In the genomic region with DNA sequence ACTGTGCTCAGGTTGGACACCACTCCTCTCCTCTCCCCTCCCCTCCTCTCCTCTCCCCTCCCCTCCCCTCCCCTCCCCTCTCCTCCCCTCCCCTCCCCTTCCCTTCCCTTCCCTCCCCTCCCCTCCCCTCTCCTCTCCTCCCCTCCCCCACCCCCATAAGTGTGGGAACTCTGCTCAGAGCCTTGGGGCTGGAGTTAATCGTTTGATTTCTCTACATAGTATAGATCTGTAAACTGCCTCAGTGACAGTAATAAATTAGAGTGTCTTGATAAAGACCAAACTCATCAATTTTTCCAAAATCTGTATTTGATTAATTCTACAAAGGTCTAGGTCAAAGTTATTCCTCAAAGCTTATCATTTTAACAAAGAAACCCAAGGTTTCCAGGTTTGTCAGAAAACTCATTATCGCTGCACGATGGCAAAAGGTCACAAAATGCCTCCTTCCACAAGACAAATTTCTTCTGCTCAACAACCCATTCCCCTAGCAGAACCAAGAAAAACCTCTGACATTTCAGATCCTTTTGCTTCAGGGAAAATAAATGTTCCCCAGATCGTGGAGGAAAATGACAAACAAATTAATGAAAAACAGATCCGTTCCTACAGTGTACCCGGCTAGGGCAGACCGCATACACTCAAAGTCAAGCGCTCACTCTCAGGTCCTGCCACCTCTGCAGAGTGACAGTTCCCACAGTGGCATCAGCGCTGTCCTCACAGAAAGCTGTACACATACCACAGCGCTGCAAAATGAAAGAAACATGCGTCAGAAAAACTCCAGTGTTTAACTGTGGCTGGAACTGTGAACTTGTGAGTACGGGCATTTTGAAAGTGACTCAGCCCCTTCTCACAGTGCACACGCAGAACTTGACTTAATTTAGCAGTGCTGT, we compare ENCODE assay signal across 9 mouse cellular contexts.
DNase-seq lines count a peak whose midpoint lies in the region; ATAC-seq and TF ChIP-seq lines count a peak whose summit lies in the region.
"Had no signal": no experiment of that assay in that cellular context is flagged by ENCODE, and none has a peak within 500 bp of the region (broad histone marks: within the 10 kb centered on the region; RNA-seq: fewer than 3 reads in every experiment).

No protein-coding gene starts in this region.

- WGBS in hindbrain, embryonic 15.5 days: 51% methylated on average over 13 of the region's 13 CpGs
- WGBS in stomach, embryonic 16.5 days: 27% methylated on average over 13 of the region's 13 CpGs

- no peak overlapping the region for H3K9ac ChIP-seq in hindbrain, embryonic 15.5 days
- peak overlapping the region; percentile 46; the same call in 1 of the 2 replicates for H3K9ac ChIP-seq in stomach, embryonic 16.5 days (ENCODE audit: low read length)
- H3K9ac ChIP-seq: intestine, embryonic 15.5 days had no signal

- 0 out of 2 replicates have a peak, but pooled peaks cover 9% of the 10 kb centered on the region for H3K4me1 ChIP-seq in hindbrain, embryonic 15.5 days (replicated peaks)
- 0 out of 2 replicates have a peak, but pooled peaks cover 7% of the 10 kb centered on the region for H3K4me1 ChIP-seq in stomach, embryonic 16.5 days (ENCODE audit: control insufficient read depth, insufficient read depth, low read length)
- H3K4me1 ChIP-seq: intestine, embryonic 15.5 days had no signal

- H3K36me3 ChIP-seq in hindbrain, embryonic 15.5 days: no peaks in the 10 kb centered on the region
- H3K36me3 ChIP-seq in stomach, embryonic 16.5 days (ENCODE audit: control insufficient read depth, insufficient read depth, low read length): no peaks in the 10 kb centered on the region
- H3K36me3 ChIP-seq: intestine, embryonic 15.5 days had no signal

- no peaks in the 10 kb centered on the region for H3K9me3 ChIP-seq in hindbrain, embryonic 15.5 days
- H3K9me3 ChIP-seq in stomach, embryonic 16.5 days (replicated peaks; ENCODE audit: control insufficient read depth, low read length): no peaks in the 10 kb centered on the region
- H3K9me3 ChIP-seq: intestine, embryonic 15.5 days had no signal

- TF ChIP-seq CTCF in left cerebral cortex, adult 2 months (IDR thresholded peaks at IDR 0.05): no peak

- intact Hi-C loops in left cerebral cortex, adult 2 months (cut with DNase I): no loop called here

- H3K27ac ChIP-seq in hindbrain, embryonic 15.5 days (replicated peaks): peak overlapping the region; percentile 30; the same call in 1 of the 2 replicates
- H3K27ac ChIP-seq in stomach, embryonic 16.5 days (ENCODE audit: low read length): no peak overlapping the region
- H3K27ac ChIP-seq in left cerebral cortex, adult 2 months: no peak overlapping the region
- H3K27ac ChIP-seq: intestine, embryonic 15.5 days had no signal

- peak; percentile 21 to 35 for DNase-seq in adrenal gland, postnatal 36 days
- no peak for DNase-seq in adrenal gland, postnatal 25 days
- DNase-seq in right cerebral cortex, adult 18-20 months: peak; percentile 25
- DNase-seq in right cerebral cortex, postnatal 14 days: no peak
- no peak for DNase-seq in left cerebral cortex, adult 2 months (ENCODE audit: extremely low spot score in 1 of 2, low spot score in 2 of 2)
- DNase-seq in kidney, postnatal 10 days: no peak

- no peak overlapping the region for H3K4me2 ChIP-seq in hindbrain, embryonic 15.5 days
- peak overlapping the region; percentile 42 for H3K4me2 ChIP-seq in stomach, embryonic 16.5 days (ENCODE audit: low read depth, low read length)
- H3K4me2 ChIP-seq: intestine, embryonic 15.5 days had no signal

- no peaks in the 10 kb centered on the region for H3K27me3 ChIP-seq in hindbrain, embryonic 15.5 days
- no peaks in the 10 kb centered on the region for H3K27me3 ChIP-seq in stomach, embryonic 16.5 days (ENCODE audit: control insufficient read depth, insufficient read depth, low read length)
- H3K27me3 ChIP-seq: intestine, embryonic 15.5 days had no signal

- H3K4me3 ChIP-seq in hindbrain, embryonic 15.5 days: no peak overlapping the region
- no peak overlapping the region for H3K4me3 ChIP-seq in stomach, embryonic 16.5 days (replicated peaks; ENCODE audit: low read length)
- no peak overlapping the region for H3K4me3 ChIP-seq in left cerebral cortex, adult 2 months
- H3K4me3 ChIP-seq: intestine, embryonic 15.5 days had no signal

- 0 out of 2 replicates have a peak, but pooled peaks have one; percentile 63 for ATAC-seq in hindbrain, embryonic 15.5 days (ENCODE audit: low FRiP score, low read depth)
- ATAC-seq in stomach, embryonic 16.5 days (ENCODE audit: insufficient read depth, low FRiP score): no peak
- ATAC-seq: intestine, embryonic 15.5 days had no signal

Comparison
In these comparisons a context has a peak if more than half of its experiments do, and no peak if none do; other contexts are left out.
1. DNase-seq: peak in adrenal gland, postnatal 36 days (2 of 2) and right cerebral cortex, adult 18-20 months (single experiment); none in adrenal gland, postnatal 25 days (single experiment), right cerebral cortex, postnatal 14 days (single experiment), left cerebral cortex, adult 2 months (0 of 2) and kidney, postnatal 10 days (single experiment).